Mouse (Mus musculus) B cell, adult 62 days (primary cell): Measurements from ENCODE around the gene Calcr. TPM values are rescaled to one million over a fixed set of nuclear protein-coding genes. Genes with fewer than 3 reads are reported as not detected.

ENCODE experiments used
- total RNA-seq: library from RNA; stranded (reverse); gene quantifications from 4 replicates; pipeline ENCODE4 v1.2.4, GENCODE M21; 2023

The Calcr gene
- not detected in 4 replicates for total RNA-seq

GRCm38 (mm10) chr6:3764230-3764764 lies at the start of gene Calcr:
TSS of gene Calcr (minus strand) at chr6:3764714.

Other genes with a start within 250 kb of the Calcr start
- gene Tfpi2, start 224.2 kb upstream of the Calcr start, total RNA-seq: not detected in 4 replicates
- not detected in 4 replicates for gene Gngt1, start 229.1 kb upstream of the Calcr start, total RNA-seq
- gene Gng11, start 239.2 kb upstream of the Calcr start, total RNA-seq: 1.1 to 2.1 TPM (median 1.1 TPM) in 3 of 4 replicates, not detected in the other